Mouse (Mus musculus): Measurements from ENCODE around the gene Olfr1107.

Olfr1107 gene

DNA sequence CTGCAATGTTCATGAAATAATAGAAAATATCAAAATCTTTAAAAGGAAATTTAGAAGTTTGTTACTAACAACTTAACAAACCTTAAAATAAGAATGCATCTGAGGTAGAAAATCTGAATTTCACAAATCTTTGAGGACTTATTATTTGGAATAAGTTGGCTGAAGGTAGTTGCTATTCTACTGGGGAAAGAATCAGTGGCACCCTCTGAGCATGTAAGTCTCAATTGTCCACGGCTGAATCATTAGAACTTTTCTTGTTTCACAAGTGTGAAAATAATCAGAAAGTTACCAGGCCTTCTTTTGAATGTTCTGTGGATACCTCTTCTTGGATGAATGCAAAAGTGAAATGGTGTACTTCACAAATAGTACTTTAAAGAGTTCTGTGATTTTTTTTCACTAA is at the start of gene Olfr1107:
Gene Olfr1107 (minus strand): TSS at position 101 of the 400 bp plus-strand sequence.
- no peak for DNase-seq (ENCODE audit: low read depth, low spot score)

DNA sequence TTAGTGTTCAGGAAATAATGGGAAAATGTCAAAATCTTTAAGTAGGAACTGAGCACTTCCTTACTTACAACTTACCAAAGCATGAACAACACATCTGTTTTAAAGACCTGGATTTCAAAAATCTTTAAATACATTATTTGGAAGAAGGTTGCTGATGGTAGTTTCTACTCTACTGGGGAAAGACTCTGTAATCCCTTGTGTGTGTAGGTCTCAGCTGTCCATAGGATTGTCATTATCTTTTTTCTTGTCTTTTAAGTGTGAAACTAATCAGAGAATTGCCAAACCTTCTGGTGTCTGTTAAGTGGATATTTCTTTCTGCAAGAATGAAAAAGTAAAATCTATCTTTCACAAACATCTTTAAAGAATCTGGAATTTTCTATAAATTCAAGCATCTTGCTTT is 38.9 kb upstream of the Olfr1107 start, which contains the start of gene Olfr259:
Gene Olfr259 (minus strand): TSS at position 101 of the 400 bp plus-strand sequence.
- DNase-seq (ENCODE audit: low read depth, low spot score): no peak

GRCm38 (mm10) chr2:87095908-87096307 is 20.3 kb upstream of the Olfr1107 start, which contains the start of gene Olfr1109:
Gene Olfr1109 (minus strand): TSS chr2:87096008.
- DNase-seq (ENCODE audit: low read depth, low spot score): no peak

DNA sequence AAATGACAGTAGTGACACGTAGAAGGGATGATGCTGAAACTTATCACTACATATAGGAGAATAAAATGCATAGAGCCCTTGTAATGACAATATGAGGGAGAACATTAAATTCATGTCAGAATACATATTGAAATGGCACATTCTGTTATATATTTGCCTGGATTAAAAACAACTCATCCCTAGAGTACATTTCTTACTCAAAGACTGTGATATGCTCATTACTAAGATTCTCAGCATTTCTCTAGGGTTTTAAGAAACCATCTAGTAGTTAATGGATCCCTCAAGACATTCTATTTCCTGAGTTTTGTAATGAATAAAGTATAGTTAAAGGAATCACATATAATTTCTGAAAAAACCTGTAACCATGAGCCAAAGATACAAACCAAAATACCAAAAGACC is 23.4 kb downstream of the Olfr1107 start, which contains the start of gene Olfr1106:
Gene Olfr1106 (minus strand): TSS at position 101 of the 400 bp plus-strand sequence.
- no peak for DNase-seq (ENCODE audit: low read depth, low spot score)

DNA sequence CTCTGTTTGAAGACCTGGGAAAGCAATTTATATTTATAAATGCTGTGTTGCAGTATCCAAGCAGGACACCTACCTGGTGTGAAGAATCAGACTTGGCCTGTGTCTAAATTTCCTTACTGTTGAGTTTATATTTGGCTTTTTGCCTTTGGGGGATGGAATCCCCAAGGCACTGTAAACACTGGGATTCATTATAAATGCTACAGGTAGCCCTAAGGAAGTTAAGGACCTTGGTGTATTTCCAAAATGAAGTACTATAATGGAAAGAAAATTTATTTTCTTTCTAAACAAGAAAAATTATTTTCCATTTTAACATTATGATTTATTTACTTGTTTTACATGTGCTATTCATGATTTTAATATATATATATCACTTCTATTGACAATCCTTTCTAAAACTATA is 39.2 kb downstream of the Olfr1107 start, which contains the start of gene Olfr1105:
Gene Olfr1105 (minus strand): TSS at position 101 of the 400 bp plus-strand sequence.
- no peak for DNase-seq (ENCODE audit: low read depth, low spot score)

GRCm38 (mm10) chr2:87026980-87027379 is 48.6 kb downstream of the Olfr1107 start, which contains the start of gene Olfr1104:
Gene Olfr1104 (minus strand): TSS chr2:87027080.
- DNase-seq (ENCODE audit: low read depth, low spot score): no peak
